Mouse (Mus musculus) heart, adult 18-20 months (tissue): ENCODE data around the gene Clasrp. TPM values are rescaled to one million over a fixed set of nuclear protein-coding genes. Genes with fewer than 3 reads are reported as not detected.

Experiments
- DNase-seq, 2 experiments: peaks; one replicate each; pipeline ENCODE4 v3.0.0; 2021 to 2022; ENCODE audit warnings: mixed read lengths in 1 of 2
- total RNA-seq, 2 experiments: library from RNA; stranded (reverse); gene quantifications; 2 replicates each; pipeline ENCODE4 v1.2.3; 2021

Clasrp gene
- total RNA-seq, 2 experiments from 2014 or later = 10.5 to 15.6 TPM

DNA sequence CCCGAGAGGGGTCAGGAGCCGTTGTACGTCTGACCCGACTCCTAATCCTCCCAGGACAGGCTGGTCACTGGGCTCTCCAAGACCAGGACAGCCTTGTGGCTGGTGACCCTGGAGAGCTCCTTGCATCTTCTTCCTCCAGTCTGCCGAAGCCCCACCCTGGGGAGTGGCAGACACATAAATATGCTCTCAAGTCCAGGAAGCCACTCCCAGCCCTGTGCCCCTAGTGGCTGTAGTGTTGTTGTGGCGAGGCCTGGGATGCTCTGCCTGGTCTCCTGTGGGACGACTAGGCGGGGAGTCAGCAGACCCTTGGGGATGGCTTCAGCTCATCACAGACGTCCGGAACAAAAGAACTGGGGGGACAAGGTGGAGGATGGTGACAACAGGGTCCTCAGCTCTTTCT lies 73.2 kb downstream of the Clasrp start:
- no peak for DNase-seq

Other genes starting within 250 kb of the Clasrp start
- 1 to 10 TPM; 9.6 to 10.0 TPM for gene Cd3eap, start 245.0 kb downstream of the Clasrp start, total RNA-seq
- gene Ppp1r13l, start 244.7 kb downstream of the Clasrp start, total RNA-seq = 10 to 100 TPM; 38.2 to 42.9 TPM
- 10 to 100 TPM in 1 of 2 experiments, 1 to 10 TPM in 1; 7.6 to 10.4 TPM for gene Ercc2, start 222.5 kb downstream of the Clasrp start, total RNA-seq
- gene Klc3, start 200.4 kb downstream of the Clasrp start, total RNA-seq = under 1 TPM; 0.32 to 0.46 TPM
- gene Ckm, start 199.7 kb downstream of the Clasrp start, total RNA-seq = 1,000 to 10,000 TPM; 3,672 to 3,752 TPM
- gene Mark4, start 145.7 kb downstream of the Clasrp start, total RNA-seq = 10 to 100 TPM; 21.3 to 22.1 TPM
- gene Exoc3l2, start 141.2 kb downstream of the Clasrp start, total RNA-seq = 1 to 10 TPM in 1 of 2 experiments, under 1 TPM in 1; 0.77 to 1.1 TPM
- gene Bloc1s3, start 96.1 kb downstream of the Clasrp start, total RNA-seq = 1 to 10 TPM; 2.7 to 2.8 TPM
- 10 to 100 TPM; 44.3 to 45.3 TPM for gene Trappc6a, start 96.1 kb downstream of the Clasrp start, total RNA-seq
- under 1 TPM in 1 of 2 experiments, not detected in 1; 0.18 TPM for gene Nkpd1, start 86.6 kb downstream of the Clasrp start, total RNA-seq
- 10 to 100 TPM; 61.1 to 63.1 TPM for gene Ppp1r37, start 41.4 kb downstream of the Clasrp start, total RNA-seq
- under 1 TPM; 0.35 to 0.49 TPM for gene Zfp296, start 27.2 kb downstream of the Clasrp start, total RNA-seq
- 10 to 100 TPM; 52.1 to 55.0 TPM for gene Gemin7, start 26.9 kb downstream of the Clasrp start, total RNA-seq
- gene Relb, start 25.0 kb upstream of the Clasrp start, total RNA-seq = 1 to 10 TPM; 9.0 to 9.2 TPM
- 10 to 100 TPM; 77.3 to 85.5 TPM for gene Clptm1, start 60.5 kb upstream of the Clasrp start, total RNA-seq
- gene Apoc2, start 73.5 kb upstream of the Clasrp start, total RNA-seq = under 1 TPM in 1 of 2 experiments, not detected in 1; 0.75 TPM
- gene Gm44805, start 76.9 kb upstream of the Clasrp start, total RNA-seq = not detected
- gene Apoc4, start 77.0 kb upstream of the Clasrp start, total RNA-seq = not detected
- 10 to 100 TPM in 1 of 2 experiments, under 1 TPM in 1; 0.57 to 19.5 TPM for gene Apoc1, start 88.2 kb upstream of the Clasrp start, total RNA-seq
- 100 to 1,000 TPM; 270 to 319 TPM for gene Apoe, start 94.7 kb upstream of the Clasrp start, total RNA-seq
- 100 to 1,000 TPM in 1 of 2 experiments, 10 to 100 TPM in 1; 98.9 to 110 TPM for gene Tomm40, start 111.0 kb upstream of the Clasrp start, total RNA-seq
- 10 to 100 TPM; 28.5 to 30.0 TPM for gene Nectin2, start 146.0 kb upstream of the Clasrp start, total RNA-seq
- gene Bcam, start 166.5 kb upstream of the Clasrp start, total RNA-seq = 100 to 1,000 TPM; 192 to 199 TPM
- gene Cblc, start 192.3 kb upstream of the Clasrp start, total RNA-seq = under 1 TPM; 0.35 to 0.75 TPM
- 1 to 10 TPM; 2.9 to 3.7 TPM for gene Bcl3, start 218.3 kb upstream of the Clasrp start, total RNA-seq
- gene Gm19345, start 247.5 kb upstream of the Clasrp start, total RNA-seq = not detected